Mouse (Mus musculus): ENCODE results near the gene Serpinb6b. TPM values are rescaled to one million over a fixed set of nuclear protein-coding genes. Genes with fewer than 3 reads are reported as not detected.
"Not testable (repeated sequence)": the region's sequence is repeated elsewhere in the genome, so short reads cannot be mapped to it uniquely, and the experiment has no call there.

The Serpinb6b gene
- polyA plus RNA-seq, 1 experiment from 2014 or later = 4.6 TPM

DNA sequence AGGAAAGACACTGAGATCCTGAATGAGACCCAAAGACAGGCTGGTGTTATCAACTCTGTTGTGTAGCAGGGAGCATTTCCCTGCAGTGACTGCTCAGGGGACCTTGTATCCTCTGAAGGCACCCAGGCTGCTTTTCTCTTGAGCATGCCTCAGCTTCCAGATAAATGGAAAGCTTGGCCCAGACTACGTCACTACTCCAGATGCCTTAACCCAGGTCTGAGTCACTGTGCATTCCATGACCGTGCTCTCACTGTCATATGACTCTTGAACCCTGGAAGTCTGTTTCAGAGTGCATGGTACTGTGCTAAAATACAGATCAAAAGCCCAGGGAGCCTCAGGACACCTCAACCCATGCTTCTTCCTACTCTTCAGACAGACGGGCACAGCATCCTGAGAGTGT, 25.8 kb upstream of the Serpinb6b start:
- not testable (repeated sequence) for H3K9ac ChIP-seq (ENCODE audit: low read length); ATAC-seq (replicated peaks; ENCODE audit: low FRiP score, low TSS enrichment, low read depth); DNase-seq (ENCODE audit: low spot score); H3K27me3 ChIP-seq (replicated peaks; ENCODE audit: control insufficient read depth, insufficient read depth, low read length); H3K9me3 ChIP-seq (ENCODE audit: control insufficient read depth, low read length); H3K4me2 ChIP-seq (ENCODE audit: low read length); H3K4me1 ChIP-seq (replicated peaks; ENCODE audit: control insufficient read depth, insufficient read depth, low read length); H3K36me3 ChIP-seq (ENCODE audit: control insufficient read depth, insufficient read depth, low read length); H3K4me3 ChIP-seq (ENCODE audit: low read depth, low read length); H3K27ac ChIP-seq (ENCODE audit: low read depth)
- 68% methylated on average over 3 of the region's 3 CpGs for WGBS

DNA sequence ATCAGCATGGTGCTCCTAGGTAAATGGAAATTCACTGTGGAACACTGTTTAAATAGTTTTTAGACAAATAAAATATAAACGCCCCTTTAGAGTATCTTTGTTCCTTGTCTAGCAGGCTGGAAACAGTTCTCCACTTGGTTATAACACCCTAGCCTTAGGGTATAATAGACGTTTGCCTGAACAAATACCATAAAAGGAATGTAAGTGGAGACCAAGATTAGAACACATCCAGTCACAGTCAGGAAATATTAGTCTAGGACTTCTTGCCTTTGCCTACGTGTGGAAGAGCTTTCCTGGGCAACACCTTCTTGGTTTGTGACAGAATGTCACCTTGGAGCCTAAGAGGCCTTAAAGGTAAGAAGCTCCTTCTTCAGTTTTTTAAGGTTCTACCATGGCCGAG, 8.5 kb upstream of the Serpinb6b start:
- Histone ChIP-seq H3K36me3 (ENCODE audit: control insufficient read depth, insufficient read depth, low read length) (no peaks in the 10 kb centered on the region), H3K27me3 (replicated peaks; ENCODE audit: control insufficient read depth, insufficient read depth, low read length) (no peaks in the 10 kb centered on the region), H3K9ac (ENCODE audit: low read length) (no peak overlapping the region), H3K9me3 (ENCODE audit: control insufficient read depth, low read length) (no peaks in the 10 kb centered on the region), H3K4me1 (replicated peaks; ENCODE audit: control insufficient read depth, insufficient read depth, low read length) (no peaks in the 10 kb centered on the region), H3K4me2 (ENCODE audit: low read length) (no peak overlapping the region), H3K27ac (ENCODE audit: low read depth) (no peak overlapping the region), H3K4me3 (ENCODE audit: low read depth, low read length) (no peak overlapping the region)
- 47% methylated on average over 4 of the region's 4 CpGs for WGBS
- DNase-seq (ENCODE audit: low spot score) (no peak), ATAC-seq (replicated peaks; ENCODE audit: low FRiP score, low TSS enrichment, low read depth) (no peak)

DNA sequence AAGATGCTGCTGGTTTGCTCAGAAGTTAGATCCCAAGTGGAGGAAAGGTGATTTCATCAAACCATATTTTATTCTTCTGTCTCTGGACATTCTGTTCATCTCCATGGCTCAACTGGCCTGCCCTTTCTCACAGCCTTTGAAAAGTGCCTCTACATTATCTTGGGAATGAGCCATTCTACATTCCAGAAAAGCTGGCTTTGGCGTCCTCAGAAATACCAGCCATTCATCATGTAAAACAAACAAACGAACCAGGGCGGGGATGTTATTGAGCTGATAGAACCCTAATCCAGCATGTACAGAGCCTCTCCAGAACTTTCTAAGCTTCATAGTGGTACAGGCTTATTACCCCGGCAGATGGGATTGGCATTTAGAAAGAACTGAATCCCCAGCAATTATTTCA, 7.1 kb upstream of the Serpinb6b start:
- Histone ChIP-seq H3K27me3 (replicated peaks; ENCODE audit: control insufficient read depth, insufficient read depth, low read length) (no peaks in the 10 kb centered on the region), H3K4me1 (replicated peaks; ENCODE audit: control insufficient read depth, insufficient read depth, low read length) (no peaks in the 10 kb centered on the region), H3K9ac (ENCODE audit: low read length) (no peak overlapping the region), H3K9me3 (ENCODE audit: control insufficient read depth, low read length) (no peaks in the 10 kb centered on the region), H3K36me3 (ENCODE audit: control insufficient read depth, insufficient read depth, low read length) (no peaks in the 10 kb centered on the region), H3K4me2 (ENCODE audit: low read length) (no peak overlapping the region), H3K27ac (ENCODE audit: low read depth) (no peak overlapping the region), H3K4me3 (ENCODE audit: low read depth, low read length) (no peak overlapping the region)
- 61% methylated on average over 4 of the region's 4 CpGs for WGBS
- no peak for DNase-seq (ENCODE audit: low spot score)
- ATAC-seq (replicated peaks; ENCODE audit: low FRiP score, low TSS enrichment, low read depth) = no peak

DNA sequence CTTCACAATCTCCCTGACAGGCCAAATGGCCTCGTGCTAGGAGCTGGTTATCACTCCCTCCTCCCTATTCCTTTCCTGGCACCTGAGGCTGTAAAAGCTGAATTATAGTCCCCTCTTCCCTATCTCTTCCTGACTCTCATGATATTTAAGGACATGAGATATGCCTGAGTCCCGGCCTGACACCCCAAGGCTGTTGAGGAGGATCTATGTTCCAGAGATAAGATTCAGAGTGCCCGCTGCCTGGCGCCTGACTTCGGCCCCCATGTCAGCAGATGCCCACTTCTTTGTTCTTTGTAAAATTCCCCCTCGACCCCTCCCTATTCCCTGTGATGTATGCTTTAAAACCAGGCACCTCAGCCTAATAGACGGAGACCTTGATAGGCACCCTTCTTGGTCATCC, 6.5 kb upstream of the Serpinb6b start:
- H3K4me2 ChIP-seq (ENCODE audit: low read length); H3K27me3 ChIP-seq (replicated peaks; ENCODE audit: control insufficient read depth, insufficient read depth, low read length); H3K4me3 ChIP-seq (ENCODE audit: low read depth, low read length); H3K27ac ChIP-seq (ENCODE audit: low read depth); H3K9ac ChIP-seq (ENCODE audit: low read length); ATAC-seq (replicated peaks; ENCODE audit: low FRiP score, low TSS enrichment, low read depth); H3K36me3 ChIP-seq (ENCODE audit: control insufficient read depth, insufficient read depth, low read length); H3K9me3 ChIP-seq (ENCODE audit: control insufficient read depth, low read length); DNase-seq (ENCODE audit: low spot score); H3K4me1 ChIP-seq (replicated peaks; ENCODE audit: control insufficient read depth, insufficient read depth, low read length): not testable (repeated sequence)
- 76% methylated on average over 7 of the region's 7 CpGs for WGBS

DNA sequence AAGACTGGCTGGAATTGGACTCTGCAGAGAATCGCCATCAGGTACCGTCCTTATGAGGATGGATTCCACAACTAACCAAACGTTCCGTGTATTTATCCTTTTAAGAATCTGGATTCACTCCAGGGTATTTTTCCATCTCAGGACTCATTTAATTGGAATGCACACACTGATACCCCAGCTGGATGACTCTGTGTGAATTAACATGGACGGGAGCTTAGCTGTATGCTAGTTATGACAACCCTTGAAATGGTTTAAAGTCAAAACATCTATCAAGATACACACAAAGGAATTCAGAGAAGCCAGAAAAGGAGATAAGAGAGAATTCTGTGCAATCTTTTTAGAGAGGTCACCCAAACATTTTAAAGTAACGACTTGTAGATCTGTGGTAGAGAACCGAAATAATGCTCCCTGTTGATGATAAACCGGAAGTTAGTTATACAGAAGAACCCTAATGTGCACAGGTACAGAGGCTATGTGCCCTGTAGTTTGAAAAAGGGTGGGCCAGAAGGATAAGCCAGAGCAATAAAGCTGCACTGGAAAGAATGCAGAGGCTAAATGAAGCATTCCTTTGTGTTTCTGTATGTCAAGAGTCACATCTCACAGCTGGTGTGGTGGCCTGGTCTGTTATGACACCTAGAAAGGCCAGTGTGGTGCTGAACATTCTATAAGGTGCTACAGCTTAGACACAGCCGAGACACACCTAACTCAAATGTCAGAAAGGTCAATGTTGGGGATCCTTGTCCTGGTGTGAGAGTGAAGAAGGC, 837 bp upstream of the Serpinb6b start:
- Histone ChIP-seq H3K9ac (ENCODE audit: low read length) (no peak overlapping the region), H3K36me3 (ENCODE audit: control insufficient read depth, insufficient read depth, low read length) (no peaks in the 10 kb centered on the region), H3K4me3 (ENCODE audit: low read depth, low read length) (no peak overlapping the region), H3K27me3 (replicated peaks; ENCODE audit: control insufficient read depth, insufficient read depth, low read length) (no peaks in the 10 kb centered on the region), H3K27ac (ENCODE audit: low read depth) (no peak overlapping the region; the same call in 1 of the 2 replicates), H3K4me2 (ENCODE audit: low read length) (no peak overlapping the region), H3K4me1 (replicated peaks; ENCODE audit: control insufficient read depth, insufficient read depth, low read length) (peaks cover 3% of the 10 kb centered on the region), H3K9me3 (ENCODE audit: control insufficient read depth, low read length) (no peaks in the 10 kb centered on the region)
- 53% methylated on average over 9 of the region's 9 CpGs for WGBS
- ATAC-seq (replicated peaks; ENCODE audit: low FRiP score, low TSS enrichment, low read depth) (no peak; the same call in 1 of the 2 replicates), DNase-seq (ENCODE audit: low spot score) (no peak)

DNA sequence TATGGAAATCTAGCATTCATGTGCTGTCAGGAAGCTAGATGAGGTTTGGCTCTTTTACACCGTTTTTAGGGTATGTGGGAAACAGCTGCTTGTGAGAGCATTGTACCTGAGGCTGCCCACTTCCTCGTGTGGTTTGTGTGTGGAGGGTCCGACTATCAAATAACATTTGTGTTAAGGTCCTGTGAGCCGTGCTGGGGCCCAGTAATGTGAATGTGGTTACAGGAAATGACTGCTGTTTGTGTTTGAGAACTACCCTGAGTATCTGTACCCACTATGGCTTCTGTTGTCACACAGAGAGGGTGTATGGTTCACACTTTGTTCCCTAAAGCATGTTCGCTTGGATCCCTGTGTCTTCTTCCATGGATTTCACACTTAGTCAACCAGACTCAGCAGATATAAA, 1.1 kb downstream of the Serpinb6b start:
- Histone ChIP-seq H3K36me3 (ENCODE audit: control insufficient read depth, insufficient read depth, low read length) (no peaks in the 10 kb centered on the region), H3K4me3 (ENCODE audit: low read depth, low read length) (no peak overlapping the region), H3K27ac (ENCODE audit: low read depth) (no peak overlapping the region), H3K27me3 (replicated peaks; ENCODE audit: control insufficient read depth, insufficient read depth, low read length) (no peaks in the 10 kb centered on the region), H3K4me1 (replicated peaks; ENCODE audit: control insufficient read depth, insufficient read depth, low read length) (peaks cover 3% of the 10 kb centered on the region), H3K9ac (ENCODE audit: low read length) (no peak overlapping the region), H3K9me3 (ENCODE audit: control insufficient read depth, low read length) (no peaks in the 10 kb centered on the region), H3K4me2 (ENCODE audit: low read length) (no peak overlapping the region)
- no peak for DNase-seq (ENCODE audit: low spot score)
- 64% methylated on average over 5 of the region's 5 CpGs for WGBS
- no peak for ATAC-seq (replicated peaks; ENCODE audit: low FRiP score, low TSS enrichment, low read depth)

DNA sequence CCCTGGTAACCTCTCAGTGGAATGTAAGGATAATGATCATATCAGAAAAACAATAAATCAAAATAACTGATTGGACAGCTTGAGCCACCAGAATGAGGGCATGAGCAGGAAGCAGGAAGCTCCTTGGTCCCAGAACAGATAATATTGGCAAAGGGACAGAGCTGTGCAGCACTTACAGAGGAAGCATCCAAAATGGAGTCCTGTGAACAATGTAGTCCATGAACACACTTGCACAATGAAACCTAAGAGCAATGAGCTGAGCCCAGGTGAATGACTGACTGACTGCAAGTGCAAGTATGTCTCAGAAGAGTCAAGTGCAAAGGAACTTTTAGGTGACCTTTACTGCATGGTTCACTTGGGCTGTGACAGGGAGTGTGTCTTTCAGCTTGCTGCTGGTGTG, 2.2 kb downstream of the Serpinb6b start:
- DNase-seq (ENCODE audit: low spot score) (no peak), ATAC-seq (replicated peaks; ENCODE audit: low FRiP score, low TSS enrichment, low read depth) (no peak)
- peaks cover 3% of the 10 kb centered on the region for H3K4me1 ChIP-seq (replicated peaks; ENCODE audit: control insufficient read depth, insufficient read depth, low read length)
- H3K27ac ChIP-seq (ENCODE audit: low read depth) = no peak overlapping the region
- H3K4me3 ChIP-seq (ENCODE audit: low read depth, low read length) = no peak overlapping the region
- H3K9ac ChIP-seq (ENCODE audit: low read length) = no peak overlapping the region
- no peak overlapping the region for H3K4me2 ChIP-seq (ENCODE audit: low read length)
- no peaks in the 10 kb centered on the region for H3K9me3 ChIP-seq (ENCODE audit: control insufficient read depth, low read length)
- no peaks in the 10 kb centered on the region for H3K27me3 ChIP-seq (replicated peaks; ENCODE audit: control insufficient read depth, insufficient read depth, low read length)
- H3K36me3 ChIP-seq (ENCODE audit: control insufficient read depth, insufficient read depth, low read length) = no peaks in the 10 kb centered on the region

DNA sequence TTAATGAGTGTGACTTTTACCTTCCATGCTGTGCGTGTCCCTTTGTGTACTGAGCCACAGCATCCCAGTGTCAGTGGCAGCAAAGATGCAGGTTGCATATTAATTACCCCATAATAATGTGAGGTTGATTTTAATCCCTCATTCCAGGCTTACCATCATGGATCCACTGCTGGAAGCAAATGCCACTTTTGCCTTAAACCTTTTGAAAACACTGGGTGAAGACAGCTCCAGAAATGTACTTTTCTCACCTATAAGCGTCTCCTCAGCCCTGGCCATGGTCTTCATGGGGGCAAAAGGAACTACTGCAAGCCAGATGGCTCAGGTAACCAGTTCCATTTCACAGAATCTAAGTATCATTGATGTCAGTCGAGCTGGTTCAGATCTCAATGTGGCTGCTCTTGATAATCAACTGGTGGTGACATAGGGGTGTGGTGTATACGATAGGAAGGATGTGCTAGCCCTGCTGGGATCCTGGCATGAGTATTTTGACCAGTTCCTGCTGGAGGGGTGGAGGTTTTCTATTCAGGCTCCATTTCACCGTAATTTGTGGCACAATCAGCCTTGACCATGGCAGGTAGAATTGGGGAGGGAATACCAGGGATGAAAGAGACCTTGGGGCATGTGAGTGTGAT, 3.5 kb downstream of the Serpinb6b start:
- Histone ChIP-seq H3K9me3 (ENCODE audit: control insufficient read depth, low read length) (no peaks in the 10 kb centered on the region), H3K27ac (ENCODE audit: low read depth) (no peak overlapping the region), H3K27me3 (replicated peaks; ENCODE audit: control insufficient read depth, insufficient read depth, low read length) (no peaks in the 10 kb centered on the region), H3K4me3 (ENCODE audit: low read depth, low read length) (no peak overlapping the region), H3K4me1 (replicated peaks; ENCODE audit: control insufficient read depth, insufficient read depth, low read length) (peaks cover 3% of the 10 kb centered on the region), H3K36me3 (ENCODE audit: control insufficient read depth, insufficient read depth, low read length) (no peaks in the 10 kb centered on the region), H3K9ac (ENCODE audit: low read length) (no peak overlapping the region), H3K4me2 (ENCODE audit: low read length) (no peak overlapping the region)
- no peak for DNase-seq (ENCODE audit: low spot score)
- no peak for ATAC-seq (replicated peaks; ENCODE audit: low FRiP score, low TSS enrichment, low read depth)
- WGBS = 85% methylated on average over 5 of the region's 5 CpGs
